Mouse (Mus musculus) C2C12 (cell line): ENCODE results near the gene Vdr. TPM values are rescaled to one million over a fixed set of nuclear protein-coding genes. Genes with fewer than 3 reads are reported as not detected.

Experiments used
- H3K27me3 ChIP-seq: one replicate; pipeline ENCODE4 v1.6.1; 2011; ENCODE audit not compliant: control insufficient read depth, insufficient read depth, insufficient read length
- H3K36me3 ChIP-seq: one replicate; pipeline ENCODE4 v1.6.1; 2011; ENCODE audit not compliant: control insufficient read depth, insufficient read depth
- H3K4me3 ChIP-seq: one replicate; pipeline ENCODE4 v1.5.1; 2011; ENCODE audit warnings: mild to moderate bottlenecking, control low read depth; ENCODE audit not compliant: poor library complexity, insufficient read depth, severe bottlenecking
- H3K79me2 ChIP-seq: one replicate; pipeline ENCODE4 v1.6.1; 2011; ENCODE audit not compliant: control insufficient read depth, insufficient read depth
- H3K79me3 ChIP-seq: one replicate; pipeline ENCODE4 v1.6.1; 2011; ENCODE audit warnings: low read depth, control low read depth
- H3ac ChIP-seq: one replicate; pipeline ENCODE3; 2011; ENCODE audit warnings: low read depth; ENCODE audit not compliant: control insufficient read depth, insufficient read length
- CEBPB ChIP-seq: IDR thresholded peaks from one replicate; pipeline ENCODE4 v1.6.1; 2011; ENCODE audit warnings: low read depth, mild to moderate bottlenecking, control low read depth, moderate library complexity
- CTCF ChIP-seq: IDR thresholded peaks from one replicate; pipeline ENCODE4 v1.5.1; 2011; ENCODE audit not compliant: control insufficient read depth, insufficient read depth, insufficient read length
- FOSL1 ChIP-seq: IDR thresholded peaks from one replicate; pipeline ENCODE4 v1.8.0; 2011; ENCODE audit warnings: mild to moderate bottlenecking, low read length; ENCODE audit not compliant: poor library complexity, insufficient read depth, severe bottlenecking
- MAX ChIP-seq: IDR thresholded peaks from one replicate; pipeline ENCODE4 v1.6.1; 2011; ENCODE audit warnings: mild to moderate bottlenecking, control low read depth
- MYOD1 ChIP-seq: IDR thresholded peaks from one replicate; pipeline ENCODE4 v1.6.1; 2011; ENCODE audit warnings: low read depth; ENCODE audit not compliant: control insufficient read depth, insufficient read length
- MYOG ChIP-seq: IDR thresholded peaks from one replicate; pipeline ENCODE4 v1.6.1; 2011; ENCODE audit not compliant: control insufficient read depth, insufficient read length; ENCODE audit errors: extremely low read depth
- USF1 ChIP-seq: IDR thresholded peaks from one replicate; pipeline ENCODE4 v1.6.1; 2011; ENCODE audit warnings: low read depth, mild to moderate bottlenecking, control low read depth, moderate library complexity
- polyA plus RNA-seq: library from polyadenylated mRNA; unstranded; fragments of >200 nt; fragmentation: generic; extraction: Trizol; gene quantifications from one replicate; pipeline ENCODE4 v1.2.1, GENCODE M21; 2012; ENCODE audit warnings: missing spikeins

Vdr gene
- polyA plus RNA-seq, 1 experiment = 3.0 TPM

GRCm38 (mm10) chr15:97847285-97847684, 63.1 kb downstream of the Vdr start:
- no peaks in the 10 kb centered on the region for H3K79me2 ChIP-seq
- H3K4me3 ChIP-seq = no peak overlapping the region
- H3ac ChIP-seq = no peak overlapping the region
- H3K79me3 ChIP-seq = no peaks in the 10 kb centered on the region
- TF ChIP-seq CEBPB = no peak
- no peak for TF ChIP-seq MYOD1
- TF ChIP-seq CTCF = no peak
- no peak for TF ChIP-seq USF1
- TF ChIP-seq MYOG = no peak
- TF ChIP-seq MAX = no peak
- no peaks in the 10 kb centered on the region for H3K27me3 ChIP-seq
- no peaks in the 10 kb centered on the region for H3K36me3 ChIP-seq

DNA sequence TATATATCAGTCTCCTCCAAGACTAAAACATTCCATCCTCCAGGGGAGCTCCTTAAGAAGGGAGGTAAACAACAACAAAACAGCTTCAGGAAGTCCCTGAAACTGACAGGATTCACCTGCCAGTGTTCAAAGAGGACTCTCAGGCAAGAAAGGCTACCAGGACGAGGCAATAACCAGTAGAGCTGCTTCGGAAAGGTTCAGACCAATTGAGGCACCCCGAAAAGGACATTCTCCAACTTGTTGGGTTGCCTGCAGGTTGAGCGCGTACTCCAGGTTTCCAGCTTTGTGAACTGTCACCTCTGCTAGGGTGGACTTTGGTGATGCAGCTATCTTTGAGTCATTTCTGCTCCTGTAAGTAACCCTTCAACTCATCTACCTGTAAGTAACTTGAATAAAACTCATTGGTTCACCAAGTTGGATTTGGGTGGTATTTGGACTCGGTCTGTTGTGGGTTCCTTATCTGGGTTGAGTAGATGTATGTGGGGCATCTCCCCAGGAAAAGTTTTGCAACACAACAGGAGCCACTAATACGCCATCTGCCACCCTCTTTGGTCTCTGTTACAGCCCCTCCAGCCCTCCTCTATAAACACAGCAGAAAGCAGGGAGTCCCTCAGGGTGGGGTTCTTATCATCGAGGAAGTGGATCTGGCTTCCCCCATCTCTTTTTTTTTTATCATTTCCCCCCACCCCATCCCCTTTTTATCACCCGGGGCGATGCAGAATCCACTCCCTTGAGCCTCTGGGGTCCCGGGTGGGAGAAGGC, 64.1 kb downstream of the Vdr start:
- TF ChIP-seq FOSL1 (no peak), MYOD1 (no peak), USF1 (no peak), CTCF (no peak), CEBPB (no peak), MYOG (no peak), MAX (no peak)
- H3K79me2 ChIP-seq = no peaks in the 10 kb centered on the region
- H3K79me3 ChIP-seq = no peaks in the 10 kb centered on the region
- no peaks in the 10 kb centered on the region for H3K27me3 ChIP-seq
- H3K4me3 ChIP-seq = no peak overlapping the region
- H3ac ChIP-seq = no peak overlapping the region
- H3K36me3 ChIP-seq = no peaks in the 10 kb centered on the region

DNA sequence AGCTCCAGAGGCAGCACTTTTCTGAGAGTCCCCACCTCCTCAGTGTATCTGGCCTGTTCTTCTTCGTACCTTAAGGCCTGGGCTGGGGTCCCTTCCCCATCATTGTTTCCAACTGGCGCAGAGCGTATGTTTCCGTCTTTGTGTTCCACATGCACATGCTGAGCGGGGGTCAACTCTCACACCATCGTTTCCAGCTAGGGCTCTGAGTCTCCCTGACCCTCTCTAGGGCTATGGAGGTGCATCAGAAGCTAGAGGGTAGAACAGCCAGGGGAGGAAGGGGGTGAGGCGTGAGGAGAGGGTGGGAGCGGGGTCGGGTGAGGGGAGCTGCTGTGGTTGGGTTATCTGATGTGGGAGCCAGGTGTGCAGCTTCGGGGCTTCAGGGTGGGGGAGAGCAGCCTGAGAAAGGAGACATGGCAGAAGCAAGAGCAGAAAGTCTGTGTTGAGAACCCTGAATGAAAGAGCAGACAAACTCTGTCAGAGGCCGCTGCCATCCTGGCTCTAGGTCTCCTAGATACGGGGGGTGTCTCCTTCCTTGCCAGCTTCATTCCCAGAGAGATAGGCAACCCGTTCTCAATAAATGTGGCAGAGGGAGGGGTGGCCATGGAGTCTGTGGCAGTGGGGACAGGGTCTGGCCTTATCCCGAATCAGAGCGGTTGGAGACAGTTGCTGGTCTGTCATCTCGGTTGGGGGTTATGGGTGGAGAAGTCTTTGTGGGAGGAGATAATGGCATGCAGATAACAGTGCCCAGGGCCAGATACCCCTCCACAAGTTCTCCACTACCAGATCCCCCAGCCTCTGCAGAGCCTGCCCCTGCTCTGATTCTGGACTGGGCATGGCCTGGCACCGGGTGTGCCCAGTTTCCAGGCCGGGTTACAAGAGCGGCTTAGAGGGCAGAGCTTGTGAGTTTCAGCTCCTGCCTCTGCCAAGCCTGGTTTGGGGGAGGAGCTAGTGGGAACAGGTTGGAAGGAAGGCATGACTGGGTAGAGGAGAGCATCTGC, 66.1 kb downstream of the Vdr start, which contains the start of gene Hdac7:
Hdac7 (minus strand) TSS at position 466 of the 998 bp plus-strand sequence.
- H3ac ChIP-seq = no peak within 1 kb of the TSS
- H3K79me2 ChIP-seq = no peaks in the 10 kb centered on the region
- no peaks in the 10 kb centered on the region for H3K36me3 ChIP-seq
- no peaks in the 10 kb centered on the region for H3K27me3 ChIP-seq
- no peaks in the 10 kb centered on the region for H3K79me3 ChIP-seq
- no peak within 1 kb of the TSS for H3K4me3 ChIP-seq
- TF ChIP-seq MAX (no peak), CTCF (no peak), FOSL1 (no peak), MYOD1 (no peak)

GRCm38 (mm10) chr15:97843247-97843651, 67.2 kb downstream of the Vdr start:
- TF ChIP-seq MAX (no peak), FOSL1 (no peak), MYOD1 (no peak), CEBPB (no peak)
- no peaks in the 10 kb centered on the region for H3K79me2 ChIP-seq
- H3K79me3 ChIP-seq = no peaks in the 10 kb centered on the region
- H3ac ChIP-seq = no peak overlapping the region
- H3K36me3 ChIP-seq = no peaks in the 10 kb centered on the region
- H3K4me3 ChIP-seq = no peak overlapping the region
- H3K27me3 ChIP-seq = no peaks in the 10 kb centered on the region

GRCm38 (mm10) chr15:97842058-97842457, 68.4 kb downstream of the Vdr start:
- Histone ChIP-seq H3K27me3 (no peaks in the 10 kb centered on the region), H3K79me3 (no peaks in the 10 kb centered on the region), H3K36me3 (no peaks in the 10 kb centered on the region), H3K79me2 (no peaks in the 10 kb centered on the region), H3K4me3 (no peak overlapping the region), H3ac (no peak overlapping the region)
- no peak for TF ChIP-seq MYOD1
- no peak for TF ChIP-seq USF1
- no peak for TF ChIP-seq MYOG
- TF ChIP-seq FOSL1 = no peak
- TF ChIP-seq CTCF = no peak
- TF ChIP-seq MAX = no peak
- TF ChIP-seq CEBPB = no peak
